Mouse (Mus musculus) small intestine, adult 2 months (tissue): ENCODE results near the gene Hist2h2aa2.

Experiments used
- CTCF ChIP-seq: fragments of 200-500 bp; IDR thresholded peaks from 2 replicates; pipeline ENCODE4 v1.5.1; 2012; ENCODE audit warnings: low read depth, mild to moderate bottlenecking, control low read depth, inconsistent platforms, low read length, moderate library complexity, mixed read lengths; ENCODE audit not compliant: insufficient replicate concordance, insufficient read length; ENCODE audit errors: extremely low read depth
- POLR2A ChIP-seq: fragments of 200-500 bp; IDR thresholded peaks from 2 replicates; pipeline ENCODE4 v1.6.1; 2012; ENCODE audit warnings: low read depth, mild to moderate bottlenecking, control low read depth, inconsistent platforms, low read length, moderate library complexity

GRCm38 (mm10) chr3:96266132-96266710, 26.1 kb upstream of the Hist2h2aa2 start:
- no peak for TF ChIP-seq CTCF
- no peak for TF ChIP-seq POLR2A
